8 mouse cellular contexts compared by ENCODE assay signal in genomic region chr9:58060677-58061667, GRCm38 (mm10). TPM values are rescaled to one million over a fixed set of nuclear protein-coding genes. Genes with fewer than 3 reads are reported as not detected.
A peak's percentile ranks its signal among the peaks of the same experiment; 100 is the strongest.
DNase-seq lines count a peak whose midpoint lies in the region; ATAC-seq lines count a peak whose summit lies in the region.

No protein-coding gene starts in this region.

- H3K4me2 ChIP-seq in liver, embryonic 12.5 days = no peak overlapping the region
- 0 out of 2 replicates have a peak overlapping the region, but pooled peaks have one; percentile 2 for H3K4me2 ChIP-seq in forebrain, embryonic 13.5 days
- H3K4me2 ChIP-seq in neural tube, embryonic 11.5 days (ENCODE audit: low read depth) = no peak overlapping the region

- no peak overlapping the region for H3K27ac ChIP-seq in liver, embryonic 12.5 days
- H3K27ac ChIP-seq in forebrain, embryonic 13.5 days = peak overlapping the region; percentile 79
- H3K27ac ChIP-seq in neural tube, embryonic 11.5 days (ENCODE audit: low read depth, low read length) = 0 out of 2 replicates have a peak overlapping the region, but pooled peaks have one; percentile 11

- peaks cover 4% of the 10 kb centered on the region; the same call in 1 of the 2 replicates for H3K4me1 ChIP-seq in liver, embryonic 12.5 days
- H3K4me1 ChIP-seq in forebrain, embryonic 13.5 days = peaks cover 72% of the 10 kb centered on the region
- peaks cover 6% of the 10 kb centered on the region; the same call in 1 of the 2 replicates for H3K4me1 ChIP-seq in neural tube, embryonic 11.5 days (ENCODE audit: control insufficient read depth, insufficient read depth, low read length)

- no peaks in the 10 kb centered on the region for H3K9me3 ChIP-seq in liver, embryonic 12.5 days (replicated peaks)
- no peaks in the 10 kb centered on the region for H3K9me3 ChIP-seq in forebrain, embryonic 13.5 days (replicated peaks)
- H3K9me3 ChIP-seq in neural tube, embryonic 11.5 days (ENCODE audit: control insufficient read depth, low read length) = no peaks in the 10 kb centered on the region

- WGBS in liver, embryonic 12.5 days (ENCODE audit: insufficient replicate concordance) = 6% methylated on average over 23 of the region's 23 CpGs
- WGBS in forebrain, embryonic 13.5 days = 6% methylated on average over 23 of the region's 23 CpGs
- 12% methylated on average over 23 of the region's 23 CpGs for WGBS in neural tube, embryonic 11.5 days

- H3K9ac ChIP-seq in liver, embryonic 12.5 days = no peak overlapping the region
- H3K9ac ChIP-seq in forebrain, embryonic 13.5 days = peak overlapping the region; percentile 1; the same call in 1 of the 2 replicates
- no peak overlapping the region for H3K9ac ChIP-seq in neural tube, embryonic 11.5 days (ENCODE audit: low read length)

- H3K36me3 ChIP-seq in liver, embryonic 12.5 days = no peaks in the 10 kb centered on the region
- H3K36me3 ChIP-seq in forebrain, embryonic 13.5 days (ENCODE audit: poor library complexity, severe bottlenecking) = no peaks in the 10 kb centered on the region
- no peaks in the 10 kb centered on the region for H3K36me3 ChIP-seq in neural tube, embryonic 11.5 days (ENCODE audit: control insufficient read depth, insufficient read depth, low read length)

- H3K27me3 ChIP-seq in liver, embryonic 12.5 days (replicated peaks) = peaks cover 52% of the 10 kb centered on the region
- no peaks in the 10 kb centered on the region for H3K27me3 ChIP-seq in forebrain, embryonic 13.5 days
- 0 out of 2 replicates have a peak, but pooled peaks cover 4% of the 10 kb centered on the region for H3K27me3 ChIP-seq in neural tube, embryonic 11.5 days (ENCODE audit: control insufficient read depth, insufficient read depth, low read length)

- DNase-seq in liver (peak; percentile 54), WW6 (ENCODE audit: low read depth, low spot score) (peak; percentile 29)
- DNase-seq in kidney, postnatal 4 days = peak; percentile 91 to 92
- peak; percentile 85 for DNase-seq in neural tube, embryonic 11.5 days (ENCODE audit: low spot score)
- DNase-seq in cerebellum, adult 8-10 months = no peak
- DNase-seq in cerebellum, postnatal 36 days = no peak

- H3K4me3 ChIP-seq in liver, embryonic 12.5 days = no peak overlapping the region
- no peak overlapping the region for H3K4me3 ChIP-seq in forebrain, embryonic 13.5 days
- H3K4me3 ChIP-seq in neural tube, embryonic 11.5 days (ENCODE audit: low read depth, low read length) = no peak overlapping the region

- ATAC-seq in liver, embryonic 12.5 days = no peak
- ATAC-seq in forebrain, embryonic 13.5 days = peak; percentile 52
- no peak for ATAC-seq in neural tube, embryonic 11.5 days (ENCODE audit: insufficient read depth, low FRiP score, low TSS enrichment)

RNA-seq across cellular contexts. Expression of gene Stra6, which starts 2.6 kb away (rescaled TPM):
- 0.60 and 1.2 TPM in 2 replicates for polyA plus RNA-seq in liver, embryonic 12.5 days (2016; fragmentation: Nextera tagmentation; extraction: Ambion mirVana)
- 7.1 and 7.7 TPM in 2 replicates for polyA plus RNA-seq in forebrain, embryonic 13.5 days (2015; fragmentation: Nextera tagmentation; extraction: Ambion mirVana)
- 53.7 and 55.2 TPM in 2 replicates for polyA plus RNA-seq in neural tube, embryonic 11.5 days (2014; fragmentation: Nextera tagmentation; extraction: Ambion mirVana)

RNA-seq across cellular contexts. Expression of gene Cyp11a1, which starts 54.8 kb away (rescaled TPM):
- polyA plus RNA-seq in liver, embryonic 12.5 days (2016; fragmentation: Nextera tagmentation; extraction: Ambion mirVana) = 0.10 TPM in 1 of 2 replicates, not detected in the other
- 0.23 and 0.65 TPM in 2 replicates for polyA plus RNA-seq in forebrain, embryonic 13.5 days (2015; fragmentation: Nextera tagmentation; extraction: Ambion mirVana)
- polyA plus RNA-seq in neural tube, embryonic 11.5 days (2014; fragmentation: Nextera tagmentation; extraction: Ambion mirVana) = 0.16 TPM in 1 of 2 replicates, not detected in the other

RNA-seq across cellular contexts. Expression of gene Ccdc33, which starts 57.7 kb away (rescaled TPM):
- polyA plus RNA-seq in liver, embryonic 12.5 days (2016; fragmentation: Nextera tagmentation; extraction: Ambion mirVana) = not detected in 2 replicates
- 1.1 and 1.8 TPM in 2 replicates for polyA plus RNA-seq in forebrain, embryonic 13.5 days (2015; fragmentation: Nextera tagmentation; extraction: Ambion mirVana)
- polyA plus RNA-seq in neural tube, embryonic 11.5 days (2014; fragmentation: Nextera tagmentation; extraction: Ambion mirVana) = 0.08 and 0.22 TPM in 2 replicates

Comparison
In these comparisons a context has a peak if more than half of its experiments do, and no peak if none do; other contexts are left out.
1. DNase-seq: peak in liver (single experiment), WW6 (single experiment), kidney, postnatal 4 days (2 of 2) and neural tube, embryonic 11.5 days (single experiment); none in cerebellum, adult 8-10 months (single experiment) and cerebellum, postnatal 36 days (0 of 2).